Mouse (Mus musculus) hindbrain, embryonic 13.5 days (tissue): ENCODE measurements around the gene Steap2. TPM values are rescaled to one million over a fixed set of nuclear protein-coding genes. Genes with fewer than 3 reads are reported as not detected.
A peak's percentile ranks its signal among the peaks of the same experiment; 100 is the strongest.

ENCODE experiments used
- ATAC-seq: fragments of 200-750 bp; cut with Nextera tagmentation; 2 replicates; pipeline ENCODE4 v1.8.0; 2017; ENCODE audit warnings: moderate TSS enrichment; ENCODE audit not compliant: low FRiP score
- H3K27ac ChIP-seq: fragments of 300-500 bp; sonication (generic); 2 replicates; pipeline ENCODE4 v1.5.1; 2015; ENCODE audit warnings: inconsistent platforms, mild to moderate bottlenecking, moderate library complexity
- H3K27me3 ChIP-seq: fragments of 300-500 bp; sonication (generic); 2 replicates; pipeline ENCODE4 v1.6.1; 2015; ENCODE audit warnings: mild to moderate bottlenecking, inconsistent platforms
- H3K36me3 ChIP-seq: fragments of 300-500 bp; sonication (generic); 2 replicates; pipeline ENCODE4 v1.6.1; 2015; ENCODE audit warnings: mild to moderate bottlenecking, inconsistent platforms
- H3K4me1 ChIP-seq: fragments of 300-500 bp; sonication (generic); replicated peaks from 2 replicates; pipeline ENCODE4 v1.6.1; 2015; ENCODE audit warnings: inconsistent platforms
- H3K4me2 ChIP-seq: fragments of 300-500 bp; sonication (generic); 2 replicates; pipeline ENCODE4 v1.6.1; 2015; ENCODE audit warnings: inconsistent platforms, mild to moderate bottlenecking, moderate library complexity
- H3K4me3 ChIP-seq: fragments of 300-500 bp; sonication (generic); 2 replicates; pipeline ENCODE4 v1.5.1; 2015; ENCODE audit warnings: mild to moderate bottlenecking, inconsistent platforms
- H3K9ac ChIP-seq: fragments of 300-500 bp; sonication (generic); 2 replicates; pipeline ENCODE4 v1.6.1; 2015; ENCODE audit warnings: mild to moderate bottlenecking, inconsistent platforms
- H3K9me3 ChIP-seq: fragments of 300-500 bp; sonication (generic); 2 replicates; pipeline ENCODE4 v1.6.1; 2016; ENCODE audit warnings: inconsistent platforms
- WGBS: fragments of 180-500 bp; shearing (Covaris S2); methylation state at CpG from one replicate; pipeline ENCODE4 v1.1.7; 2015; 5-methylcytosine and 5-hydroxymethylcytosine counted together
- polyA plus RNA-seq: library from polyadenylated mRNA; unstranded; fragments of >200 nt; fragmentation: Nextera tagmentation; extraction: Ambion mirVana; gene quantifications from 2 replicates; pipeline ENCODE4 v1.2.1, GENCODE M21; 2015

Steap2 gene
- polyA plus RNA-seq, 1 experiment from 2014 or later = 5.1 TPM

- Histone ChIP-seq H3K27me3 (0 out of 2 replicates have a peak, but pooled peaks cover 4% of the 10 kb centered on the region), H3K27ac (no peak overlapping the region), H3K4me2 (peak overlapping the region; percentile 83), H3K9ac (peak overlapping the region; percentile 82), H3K4me1 (peaks cover 20% of the 10 kb centered on the region), H3K9me3 (no peaks in the 10 kb centered on the region), H3K36me3 (no peaks in the 10 kb centered on the region), H3K4me3 (peak overlapping the region; percentile 81)
- WGBS = 43% methylated on average over 6 of the region's 6 CpGs
- ATAC-seq = 0 out of 2 replicates have a peak, but pooled peaks have one; percentile 11
Measured at GRCm38 (mm10) chr5:5663057-5663456, 31.3 kb downstream of the Steap2 start.

- H3K4me1 ChIP-seq = peaks cover 6% of the 10 kb centered on the region
- H3K4me2 ChIP-seq = no peak overlapping the region
- no peak overlapping the region for H3K4me3 ChIP-seq
- H3K27me3 ChIP-seq = 0 out of 2 replicates have a peak, but pooled peaks cover 4% of the 10 kb centered on the region
- H3K9me3 ChIP-seq = no peaks in the 10 kb centered on the region
- no peak overlapping the region for H3K27ac ChIP-seq
- no peak for ATAC-seq
- H3K36me3 ChIP-seq = no peaks in the 10 kb centered on the region
- WGBS = 62% methylated on average over 2 of the region's 2 CpGs
- no peak overlapping the region for H3K9ac ChIP-seq
Measured at GRCm38 (mm10) chr5:5658680-5659079, 35.7 kb downstream of the Steap2 start.

- 79% methylated on average over 2 of the region's 2 CpGs for WGBS
- no peak overlapping the region for H3K4me3 ChIP-seq
- no peak overlapping the region for H3K27ac ChIP-seq
- ATAC-seq = no peak
- H3K4me2 ChIP-seq = no peak overlapping the region
- H3K4me1 ChIP-seq = peaks cover under 1% of the 10 kb centered on the region
- no peak overlapping the region for H3K9ac ChIP-seq
- H3K9me3 ChIP-seq = no peaks in the 10 kb centered on the region
- H3K36me3 ChIP-seq = no peaks in the 10 kb centered on the region
- H3K27me3 ChIP-seq = 0 out of 2 replicates have a peak, but pooled peaks cover 4% of the 10 kb centered on the region
Measured at GRCm38 (mm10) chr5:5657932-5658331, 36.4 kb downstream of the Steap2 start.

- Histone ChIP-seq H3K9me3 (no peaks in the 10 kb centered on the region), H3K27me3 (no peaks in the 10 kb centered on the region), H3K4me1 (no peaks in the 10 kb centered on the region), H3K27ac (no peak overlapping the region), H3K4me3 (no peak overlapping the region), H3K36me3 (no peaks in the 10 kb centered on the region), H3K9ac (no peak overlapping the region), H3K4me2 (no peak overlapping the region)
- no peak for ATAC-seq
- 74% methylated on average over 6 of the region's 6 CpGs for WGBS
Measured at GRCm38 (mm10) chr5:5648817-5649569, 45.4 kb downstream of the Steap2 start.

- ATAC-seq = 0 out of 2 replicates have a peak, but pooled peaks have one; percentile 39
- WGBS = 6% methylated on average over 1 of the region's 1 CpGs
- H3K4me3 ChIP-seq = no peak overlapping the region
- H3K27me3 ChIP-seq = no peaks in the 10 kb centered on the region
- no peaks in the 10 kb centered on the region for H3K36me3 ChIP-seq
- H3K4me2 ChIP-seq = no peak overlapping the region
- H3K27ac ChIP-seq = no peak overlapping the region
- H3K9ac ChIP-seq = no peak overlapping the region
- no peaks in the 10 kb centered on the region for H3K9me3 ChIP-seq
- no peaks in the 10 kb centered on the region for H3K4me1 ChIP-seq
Measured at GRCm38 (mm10) chr5:5646173-5646572, 48.2 kb downstream of the Steap2 start.

GRCm38 (mm10) chr5:5638496-5638895, 55.9 kb downstream of the Steap2 start:
- no peak overlapping the region for H3K4me3 ChIP-seq
- no peaks in the 10 kb centered on the region for H3K9me3 ChIP-seq
- no peak overlapping the region for H3K27ac ChIP-seq
- WGBS = 55% methylated on average over 2 of the region's 2 CpGs
- ATAC-seq = no peak
- no peaks in the 10 kb centered on the region for H3K27me3 ChIP-seq
- H3K4me2 ChIP-seq = no peak overlapping the region
- H3K9ac ChIP-seq = no peak overlapping the region
- no peaks in the 10 kb centered on the region for H3K36me3 ChIP-seq
- no peaks in the 10 kb centered on the region for H3K4me1 ChIP-seq

- Histone ChIP-seq H3K4me3 (no peak overlapping the region), H3K4me1 (no peaks in the 10 kb centered on the region), H3K9me3 (no peaks in the 10 kb centered on the region), H3K27me3 (no peaks in the 10 kb centered on the region), H3K27ac (no peak overlapping the region), H3K9ac (no peak overlapping the region), H3K36me3 (no peaks in the 10 kb centered on the region), H3K4me2 (no peak overlapping the region)
- no peak for ATAC-seq
- 90% methylated on average over 3 of the region's 3 CpGs for WGBS
Measured at GRCm38 (mm10) chr5:5625491-5625890, 68.9 kb downstream of the Steap2 start.

GRCm38 (mm10) chr5:5618329-5618728, 76.0 kb downstream of the Steap2 start:
- Histone ChIP-seq H3K4me1 (no peaks in the 10 kb centered on the region), H3K36me3 (no peaks in the 10 kb centered on the region), H3K9ac (no peak overlapping the region), H3K4me3 (no peak overlapping the region), H3K4me2 (no peak overlapping the region), H3K27me3 (no peaks in the 10 kb centered on the region), H3K9me3 (no peaks in the 10 kb centered on the region), H3K27ac (no peak overlapping the region)
- ATAC-seq = no peak
- 80% methylated on average over 4 of the region's 4 CpGs for WGBS

Other genes starting within 250 kb of the Steap2 start
- gene 1700015F17Rik, start 215.4 kb downstream of the Steap2 start, polyA plus RNA-seq = not detected in 2 replicates
- gene Cldn12, start 179.6 kb downstream of the Steap2 start, polyA plus RNA-seq = 18.9 and 20.6 TPM in 2 replicates
- gene Gtpbp10, start 135.0 kb downstream of the Steap2 start, polyA plus RNA-seq = 20.6 and 26.1 TPM in 2 replicates
- 11.7 and 13.1 TPM in 2 replicates for gene Gm8773, start 120.8 kb downstream of the Steap2 start, polyA plus RNA-seq
- 7.4 and 10.8 TPM in 2 replicates for gene Cfap69, start 30.3 kb downstream of the Steap2 start, polyA plus RNA-seq
- 1.5 and 2.1 TPM in 2 replicates for gene Steap1, start 54.7 kb upstream of the Steap2 start, polyA plus RNA-seq